Mouse (Mus musculus) CH12.LX (cell line): ENCODE measurements at regions not wholly inside any gene's neighbourhood (a gene's known extent, or its start where the extent isn't known, plus 50 kb on each side); places are given as distances from the start of the nearest gene placed in this dataset.

Source experiments
- DNase-seq: peaks from one replicate; pipeline ENCODE4 v3.0.0-alpha.2; 2013; ENCODE audit errors: extremely low read depth
- H3K27ac ChIP-seq: 2 replicates; pipeline ENCODE4 v1.5.1; 2012; ENCODE audit warnings: low read depth, mild to moderate bottlenecking, control low read depth, moderate library complexity; ENCODE audit not compliant: insufficient read depth
- H3K27me3 ChIP-seq: replicated peaks from 2 replicates; pipeline ENCODE3; 2012; ENCODE audit warnings: inconsistent platforms
- H3K36me3 ChIP-seq, 2 experiments: replicated peaks in 1 of 2; 2 replicates each; pipeline versions ENCODE3 to v1.6.1; 2012; ENCODE audit warnings: inconsistent platforms in 1 of 2, low read length in 1 of 2, mild to moderate bottlenecking in 1 of 2, mixed read lengths in 1 of 2, moderate library complexity in 1 of 2; ENCODE audit not compliant: control insufficient read depth in 1 of 2, insufficient read depth in 1 of 2
- H3K4me1 ChIP-seq, 2 experiments: 2 replicates each; pipeline ENCODE4 v1.6.1; 2012; ENCODE audit warnings: inconsistent platforms in 1 of 2, moderate library complexity in 1 of 2; ENCODE audit not compliant: insufficient read depth in 2 of 2, control insufficient read depth in 1 of 2
- H3K4me2 ChIP-seq: 2 replicates; pipeline ENCODE4 v1.6.1; 2012; ENCODE audit warnings: low read depth, mild to moderate bottlenecking, control low read depth; ENCODE audit not compliant: poor library complexity, insufficient read depth, severe bottlenecking
- H3K4me3 ChIP-seq, 3 experiments: fragments of 150-350 bp in 1 of 3; sonication (generic) in 1 of 3; replicated peaks in 1 of 3; 2 replicates each; pipeline versions ENCODE3 to v1.5.1; 2011 to 2012; ENCODE audit warnings: low read depth in 2 of 3, low read length in 2 of 3, mild to moderate bottlenecking in 2 of 3, moderate library complexity in 2 of 3, control low read depth in 1 of 3, improper control_type of control experiment in 1 of 3, inconsistent platforms in 1 of 3, mixed read lengths in 1 of 3; ENCODE audit not compliant: poor library complexity in 1 of 3
- H3K79me2 ChIP-seq: replicated peaks from 2 replicates; pipeline ENCODE4 v1.6.1; 2012; ENCODE audit warnings: mild to moderate bottlenecking, moderate library complexity; ENCODE audit not compliant: control insufficient read depth, poor library complexity, insufficient read depth, severe bottlenecking; ENCODE audit errors: extremely low read depth
- H3K9ac ChIP-seq: 2 replicates; pipeline ENCODE4 v1.6.1; 2012; ENCODE audit warnings: low read depth, mild to moderate bottlenecking, control low read depth, moderate library complexity; ENCODE audit not compliant: insufficient read depth
- H3K9me3 ChIP-seq: replicated peaks from 2 replicates; pipeline ENCODE3; 2012; ENCODE audit warnings: low read length, inconsistent platforms, mixed read lengths
- CHD1 ChIP-seq: IDR thresholded peaks from 2 replicates; pipeline ENCODE4 v1.6.1; 2012; ENCODE audit warnings: low read depth, low read length, improper control_type of control experiment, inconsistent platforms
- CHD2 ChIP-seq: IDR thresholded peaks from 2 replicates; pipeline ENCODE4 v1.6.1; 2011; ENCODE audit warnings: low read length, improper control_type of control experiment
- CTCF ChIP-seq, 2 experiments: IDR thresholded peaks in 1 of 2; conservative IDR thresholded peaks in 1 of 2; 2 replicates each; pipeline ENCODE4 v1.5.1; 2011 to 2012; ENCODE audit warnings: low read depth in 2 of 2, low read length in 2 of 2, improper control_type of control experiment in 1 of 2, inconsistent platforms in 1 of 2, mild to moderate bottlenecking in 1 of 2, moderate library complexity in 1 of 2
- E2F4 ChIP-seq: IDR thresholded peaks from 2 replicates; pipeline ENCODE4 v1.6.1; 2011; ENCODE audit warnings: low read depth, low read length, improper control_type of control experiment; ENCODE audit not compliant: insufficient replicate concordance
- ELF1 ChIP-seq: IDR thresholded peaks from 2 replicates; pipeline ENCODE4 v1.6.1; 2014; ENCODE audit warnings: low read depth, mild to moderate bottlenecking, inconsistent platforms, low read length, improper control_type of control experiment
- EP300 ChIP-seq: IDR thresholded peaks from 2 replicates; pipeline ENCODE4 v1.6.1; 2011; ENCODE audit warnings: low read length, improper control_type of control experiment
- GABPA ChIP-seq: IDR thresholded peaks from 2 replicates; pipeline ENCODE4 v1.6.1; 2012; ENCODE audit warnings: low read depth, low read length, improper control_type of control experiment, inconsistent platforms; ENCODE audit not compliant: insufficient replicate concordance
- IRF4 ChIP-seq: IDR thresholded peaks from 2 replicates; pipeline ENCODE4 v1.6.1; 2014; ENCODE audit warnings: low read depth, mild to moderate bottlenecking, inconsistent platforms, low read length, improper control_type of control experiment
- JUN ChIP-seq: IDR thresholded peaks from 2 replicates; pipeline ENCODE4 v1.6.1; 2011; ENCODE audit warnings: low read depth, mild to moderate bottlenecking, low read length, improper control_type of control experiment, moderate library complexity; ENCODE audit not compliant: insufficient read depth
- JUND ChIP-seq: conservative IDR thresholded peaks from 2 replicates; pipeline ENCODE4 v1.6.1; 2011; ENCODE audit warnings: low read depth, low read length, improper control_type of control experiment
- KAT2A ChIP-seq: IDR thresholded peaks from 2 replicates; pipeline ENCODE4 v1.6.1; 2012; ENCODE audit warnings: low read length, improper control_type of control experiment, inconsistent platforms; ENCODE audit not compliant: insufficient replicate concordance
- MAX ChIP-seq: IDR thresholded peaks from 2 replicates; pipeline ENCODE4 v1.6.1; 2011; ENCODE audit warnings: low read length, improper control_type of control experiment
- MAZ ChIP-seq: IDR thresholded peaks from 2 replicates; pipeline ENCODE4 v1.6.1; 2012; ENCODE audit warnings: low read depth, mild to moderate bottlenecking, inconsistent platforms, low read length, improper control_type of control experiment, moderate library complexity
- MEF2A ChIP-seq: IDR thresholded peaks from 2 replicates; pipeline ENCODE4 v1.6.1; 2014; ENCODE audit warnings: low read depth, mild to moderate bottlenecking, inconsistent platforms, low read length, improper control_type of control experiment, borderline replicate concordance
- MYC ChIP-seq: IDR thresholded peaks from 2 replicates; pipeline ENCODE4 v1.6.1; 2011; ENCODE audit warnings: low read depth, mild to moderate bottlenecking, improper control_type of control experiment, low read length
- PAX5 ChIP-seq: IDR thresholded peaks from 2 replicates; pipeline ENCODE4 v1.6.1; 2012; ENCODE audit warnings: low read length, inconsistent platforms, mixed read lengths
- POLR2A ChIP-seq: IDR thresholded peaks from 2 replicates; pipeline ENCODE4 v1.6.1; 2011; ENCODE audit warnings: low read depth, mild to moderate bottlenecking, improper control_type of control experiment, low read length
- RAD21 ChIP-seq: IDR thresholded peaks from 2 replicates; pipeline ENCODE4 v1.6.1; 2011; ENCODE audit warnings: low read depth, mild to moderate bottlenecking, low read length, improper control_type of control experiment, moderate library complexity
- RCOR1 ChIP-seq: conservative IDR thresholded peaks from 2 replicates; pipeline ENCODE4 v1.6.1; 2012; ENCODE audit warnings: low read depth, mild to moderate bottlenecking, inconsistent platforms, low read length, improper control_type of control experiment
- SIN3A ChIP-seq: IDR thresholded peaks from 2 replicates; pipeline ENCODE4 v1.6.1; 2012; ENCODE audit warnings: low read length, improper control_type of control experiment, inconsistent platforms
- SMC3 ChIP-seq: IDR thresholded peaks from 2 replicates; pipeline ENCODE4 v1.6.1; 2011; ENCODE audit warnings: low read depth, low read length, improper control_type of control experiment
- TCF12 ChIP-seq: IDR thresholded peaks from 2 replicates; pipeline ENCODE4 v1.6.1; 2014; ENCODE audit warnings: low read depth, mild to moderate bottlenecking, inconsistent platforms, low read length, improper control_type of control experiment
- UBTF ChIP-seq: IDR thresholded peaks from 2 replicates; pipeline ENCODE4 v1.6.1; 2012; ENCODE audit warnings: low read depth, mild to moderate bottlenecking, inconsistent platforms, low read length, improper control_type of control experiment, moderate library complexity
- USF1 ChIP-seq: IDR thresholded peaks from 2 replicates; pipeline ENCODE4 v1.6.1; 2014; ENCODE audit warnings: low read depth, mild to moderate bottlenecking, inconsistent platforms, low read length, improper control_type of control experiment
- dilution Hi-C: fragments of 300-500 bp; cut with MboI; formaldehyde crosslinking; loops from 2 replicates; pipeline ENCODE4 v1.14.3; 2020; ENCODE audit warnings: low sequenced_read_pairs; ENCODE audit not compliant: extremely low pct_unique_long_range_greater_than_20kb, extremely low pct_ligation_motif_present
- in situ Hi-C: fragments of 300-500 bp; cut with MboI; formaldehyde crosslinking; loops from 3 replicates; pipeline ENCODE4 v1.14.3; 2019; ENCODE audit warnings: low sequenced_read_pairs, low pct_ligation_motif_present, low pct_unique_long_range_greater_than_20kb, mixed read lengths

GRCm38 (mm10) chr7:36046053-36046452 lies 243.2 kb upstream of the Zfp507 start:
- DNase-seq, result no peak
- H3K27ac ChIP-seq, result no peak overlapping the region
- no peaks in the 10 kb centered on the region for H3K79me2 ChIP-seq
- no peaks in the 10 kb centered on the region for H3K4me1 ChIP-seq
- peaks cover 93% of the 10 kb centered on the region for H3K9me3 ChIP-seq
- no peaks in the 10 kb centered on the region for H3K36me3 ChIP-seq
- dilution Hi-C loops (no loop called here), in situ Hi-C loops (no loop called here)
- no peaks in the 10 kb centered on the region for H3K27me3 ChIP-seq
- H3K9ac ChIP-seq, result no peak overlapping the region
- H3K4me3 ChIP-seq, result no peak overlapping the region
- H3K4me2 ChIP-seq, result no peak overlapping the region
- TF ChIP-seq RCOR1 (no peak), SMC3 (no peak), RAD21 (no peak), JUN (no peak), CTCF (conservative IDR thresholded peaks at IDR 0.05 in 1 of 2, IDR thresholded peaks at IDR 0.05 in 1 of 2; ENCODE audit: low read depth in 2 of 2, low read length in 2 of 2) (no peak), UBTF (no peak), MAZ (no peak), MAX (no peak), TCF12 (no peak), USF1 (no peak), EP300 (no peak), MYC (no peak), CHD2 (no peak), JUND (no peak), GABPA (no peak), PAX5 (no peak), SIN3A (no peak), ELF1 (no peak)

- H3K4me3 ChIP-seq, result no peak overlapping the region
- no peaks in the 10 kb centered on the region for H3K79me2 ChIP-seq
- H3K9me3 ChIP-seq, result peaks cover 91% of the 10 kb centered on the region
- no peak for TF ChIP-seq MAZ
- no peak for TF ChIP-seq MEF2A
- TF ChIP-seq CTCF (conservative IDR thresholded peaks at IDR 0.05 in 1 of 2, IDR thresholded peaks at IDR 0.05 in 1 of 2; ENCODE audit: low read depth in 2 of 2, low read length in 2 of 2), result no peak
- no peak for TF ChIP-seq RAD21
- no peak for TF ChIP-seq IRF4
- no peak for TF ChIP-seq TCF12
- no peak for TF ChIP-seq GABPA
- TF ChIP-seq E2F4, result no peak
- TF ChIP-seq POLR2A, result no peak
- TF ChIP-seq CHD1, result no peak
- no peak for TF ChIP-seq KAT2A
- H3K27ac ChIP-seq, result no peak overlapping the region
- dilution Hi-C loops, result no loop called here
- in situ Hi-C loops, result no loop called here
- no peak overlapping the region for H3K9ac ChIP-seq
- no peak overlapping the region for H3K4me2 ChIP-seq
- no peaks in the 10 kb centered on the region for H3K36me3 ChIP-seq
- no peaks in the 10 kb centered on the region for H3K4me1 ChIP-seq
- no peaks in the 10 kb centered on the region for H3K27me3 ChIP-seq
- no peak for DNase-seq
These were observed 229.1 kb upstream of the Zfp507 start for GRCm38 (mm10) chr7:36031881-36032280.
